Mouse (Mus musculus) neural tube, embryonic 11.5 days (tissue): ENCODE measurements at regions not wholly inside any gene's neighbourhood (a gene's known extent, or its start where the extent isn't known, plus 50 kb on each side); places are given as distances from the start of the nearest gene placed in this dataset.

Source experiments
- ATAC-seq: fragments of 200-750 bp; cut with Nextera tagmentation; 2 replicates; pipeline ENCODE4 v1.8.0; 2017; ENCODE audit warnings: moderate number of reproducible peaks, mild to moderate bottlenecking, moderate TSS enrichment, moderate library complexity; ENCODE audit not compliant: insufficient read depth, low FRiP score, low TSS enrichment
- DNase-seq: peaks from one replicate; pipeline ENCODE4 v3.0.0-alpha.2; 2015; ENCODE audit warnings: low spot score
- H3K27ac ChIP-seq: fragments of 300-500 bp; sonication (generic); 2 replicates; pipeline ENCODE4 v1.5.1; 2014; ENCODE audit warnings: low read depth, mild to moderate bottlenecking, low read length
- H3K27me3 ChIP-seq: fragments of 300-500 bp; sonication (generic); 2 replicates; pipeline ENCODE4 v1.6.1; 2014; ENCODE audit warnings: mild to moderate bottlenecking, low read length, mixed read lengths; ENCODE audit not compliant: control insufficient read depth, insufficient read depth
- H3K36me3 ChIP-seq: fragments of 300-500 bp; sonication (generic); 2 replicates; pipeline ENCODE4 v1.6.1; 2014; ENCODE audit warnings: mild to moderate bottlenecking, low read length, moderate library complexity, mixed read lengths; ENCODE audit not compliant: control insufficient read depth, insufficient read depth
- H3K4me1 ChIP-seq: fragments of 300-500 bp; sonication (generic); 2 replicates; pipeline ENCODE4 v1.6.1; 2014; ENCODE audit warnings: low read length, mixed read lengths; ENCODE audit not compliant: control insufficient read depth, insufficient read depth
- H3K4me2 ChIP-seq: fragments of 300-500 bp; sonication (generic); 2 replicates; pipeline ENCODE4 v1.6.1; 2014; ENCODE audit warnings: low read depth, mild to moderate bottlenecking, moderate library complexity
- H3K4me3 ChIP-seq: fragments of 300-500 bp; sonication (generic); 2 replicates; pipeline ENCODE4 v1.5.1; 2014; ENCODE audit warnings: low read depth, low read length
- H3K9ac ChIP-seq: fragments of 300-500 bp; sonication (generic); 2 replicates; pipeline ENCODE4 v1.6.1; 2014; ENCODE audit warnings: mild to moderate bottlenecking, low read length
- H3K9me3 ChIP-seq: fragments of 300-500 bp; sonication (generic); 2 replicates; pipeline ENCODE4 v1.6.1; 2016; ENCODE audit warnings: low read length; ENCODE audit not compliant: control insufficient read depth
- WGBS: fragments of 180-500 bp; shearing (Covaris S2); extraction: QIAGEN DNeasy Blood & Tissue Kit; methylation state at CpG from one replicate; pipeline ENCODE4 v1.1.7; 2014; 5-methylcytosine and 5-hydroxymethylcytosine counted together

- Histone ChIP-seq H3K27me3 (no peaks in the 10 kb centered on the region), H3K27ac (no peak overlapping the region), H3K4me1 (no peaks in the 10 kb centered on the region), H3K4me3 (no peak overlapping the region), H3K9ac (no peak overlapping the region), H3K9me3 (no peaks in the 10 kb centered on the region), H3K4me2 (no peak overlapping the region), H3K36me3 (no peaks in the 10 kb centered on the region)
- 48% methylated on average over 17 of the region's 17 CpGs for WGBS
- ATAC-seq (no peak), DNase-seq (no peak)
Observed at GRCm38 (mm10) chr5:111843622-111844239, 110.0 kb downstream of the Gm26897 start.

- Histone ChIP-seq H3K4me3 (no peak overlapping the region), H3K4me2 (no peak overlapping the region), H3K4me1 (no peaks in the 10 kb centered on the region), H3K27me3 (no peaks in the 10 kb centered on the region), H3K9ac (no peak overlapping the region), H3K36me3 (no peaks in the 10 kb centered on the region), H3K9me3 (no peaks in the 10 kb centered on the region), H3K27ac (no peak overlapping the region)
- 43% methylated on average over 3 of the region's 3 CpGs for WGBS
- no peak for DNase-seq
- ATAC-seq: no peak
Observed at GRCm38 (mm10) chr5:111844528-111844927, 110.8 kb downstream of the Gm26897 start.

- ATAC-seq: no peak
- DNase-seq: no peak
Observed at GRCm38 (mm10) chr5:111848917-111849316, 115.2 kb downstream of the Gm26897 start.

GRCm38 (mm10) chr5:111852682-111853081, 119.0 kb downstream of the Gm26897 start:
- no peaks in the 10 kb centered on the region for H3K27me3 ChIP-seq
- 36% methylated on average over 6 of the region's 6 CpGs for WGBS
- H3K27ac ChIP-seq: peak overlapping the region; percentile 69
- no peaks in the 10 kb centered on the region for H3K9me3 ChIP-seq
- H3K4me2 ChIP-seq: no peak overlapping the region
- ATAC-seq: peak; percentile 82
- peaks cover 9% of the 10 kb centered on the region for H3K4me1 ChIP-seq
- no peak overlapping the region for H3K4me3 ChIP-seq
- 0 out of 2 replicates have a peak overlapping the region, but pooled peaks have one; percentile 7 for H3K9ac ChIP-seq
- peak; percentile 56 for DNase-seq
- H3K36me3 ChIP-seq: no peaks in the 10 kb centered on the region

More at GRCm38 (mm10) chr5:111848917-111849316, 115.2 kb downstream of the Gm26897 start:
- H3K27me3 ChIP-seq: no peaks in the 10 kb centered on the region
- peaks cover 9% of the 10 kb centered on the region for H3K4me1 ChIP-seq
- no peak overlapping the region for H3K27ac ChIP-seq
- no peak overlapping the region; the same call in 1 of the 2 replicates for H3K9ac ChIP-seq
- H3K4me2 ChIP-seq: no peak overlapping the region
- H3K9me3 ChIP-seq: no peaks in the 10 kb centered on the region
- H3K4me3 ChIP-seq: no peak overlapping the region
- H3K36me3 ChIP-seq: no peaks in the 10 kb centered on the region
- 76% methylated on average over 9 of the region's 10 CpGs for WGBS

GRCm38 (mm10) chr5:111855366-111855765, 121.6 kb downstream of the Gm26897 start:
- Histone ChIP-seq H3K4me3 (no peak overlapping the region), H3K9me3 (no peaks in the 10 kb centered on the region), H3K27ac (no peak overlapping the region), H3K36me3 (no peaks in the 10 kb centered on the region), H3K9ac (no peak overlapping the region), H3K4me1 (peaks cover 12% of the 10 kb centered on the region), H3K27me3 (no peaks in the 10 kb centered on the region), H3K4me2 (no peak overlapping the region)
- DNase-seq: no peak
- WGBS: 87% methylated on average over 2 of the region's 2 CpGs
- ATAC-seq: no peak

GRCm38 (mm10) chr5:111857200-111857599, 123.5 kb downstream of the Gm26897 start:
- Histone ChIP-seq H3K27me3 (no peaks in the 10 kb centered on the region), H3K9ac (no peak overlapping the region), H3K4me2 (no peak overlapping the region), H3K4me3 (no peak overlapping the region), H3K27ac (no peak overlapping the region), H3K9me3 (no peaks in the 10 kb centered on the region), H3K4me1 (peaks cover 12% of the 10 kb centered on the region), H3K36me3 (no peaks in the 10 kb centered on the region)
- ATAC-seq (no peak), DNase-seq (no peak)
- 64% methylated on average over 7 of the region's 7 CpGs for WGBS

- ATAC-seq (no peak), DNase-seq (no peak)
- Histone ChIP-seq H3K27ac (no peak overlapping the region), H3K27me3 (no peaks in the 10 kb centered on the region), H3K4me1 (0 out of 2 replicates have a peak, but pooled peaks cover 3% of the 10 kb centered on the region), H3K4me3 (no peak overlapping the region), H3K9ac (no peak overlapping the region), H3K9me3 (no peaks in the 10 kb centered on the region; the same call in 1 of the 2 replicates), H3K4me2 (no peak overlapping the region), H3K36me3 (no peaks in the 10 kb centered on the region)
- WGBS: 100% methylated on average over 1 of the region's 1 CpGs
Observed at GRCm38 (mm10) chr5:111860436-111860835, 126.7 kb downstream of the Gm26897 start.

- 94% methylated on average over 4 of the region's 4 CpGs for WGBS
- no peak for ATAC-seq
Observed at GRCm38 (mm10) chr5:111862331-111862730, 128.6 kb downstream of the Gm26897 start.

GRCm38 (mm10) chr5:111863922-111864321, 130.2 kb downstream of the Gm26897 start:
- no peak overlapping the region for H3K9ac ChIP-seq
- H3K4me3 ChIP-seq: no peak overlapping the region
- WGBS: 70% methylated on average over 7 of the region's 7 CpGs
- H3K4me1 ChIP-seq: no peaks in the 10 kb centered on the region
- H3K9me3 ChIP-seq: no peaks in the 10 kb centered on the region; the same call in 1 of the 2 replicates
- no peaks in the 10 kb centered on the region for H3K27me3 ChIP-seq
- no peak overlapping the region for H3K4me2 ChIP-seq
- H3K36me3 ChIP-seq: no peaks in the 10 kb centered on the region
- ATAC-seq (no peak), DNase-seq (no peak)
- H3K27ac ChIP-seq: no peak overlapping the region

More at GRCm38 (mm10) chr5:111862331-111862730, 128.6 kb downstream of the Gm26897 start:
- Histone ChIP-seq H3K4me3 (no peak overlapping the region), H3K4me1 (0 out of 2 replicates have a peak, but pooled peaks cover 3% of the 10 kb centered on the region), H3K27me3 (no peaks in the 10 kb centered on the region), H3K36me3 (no peaks in the 10 kb centered on the region), H3K9ac (no peak overlapping the region), H3K9me3 (no peaks in the 10 kb centered on the region; the same call in 1 of the 2 replicates), H3K4me2 (no peak overlapping the region), H3K27ac (no peak overlapping the region)
- DNase-seq: no peak
